Mouse (Mus musculus) telencephalon, adult 2 months (tissue): Measurements from ENCODE around the gene Gm6176.
"Not testable (repeated sequence)": the region's sequence is repeated elsewhere in the genome, so short reads cannot be mapped to it uniquely, and the experiment has no call there.

Source experiments
- DNase-seq: peaks from one replicate; pipeline ENCODE4 v3.0.0-alpha.2; 2011; ENCODE audit warnings: low read depth, low spot score

Gm6176 gene

DNA sequence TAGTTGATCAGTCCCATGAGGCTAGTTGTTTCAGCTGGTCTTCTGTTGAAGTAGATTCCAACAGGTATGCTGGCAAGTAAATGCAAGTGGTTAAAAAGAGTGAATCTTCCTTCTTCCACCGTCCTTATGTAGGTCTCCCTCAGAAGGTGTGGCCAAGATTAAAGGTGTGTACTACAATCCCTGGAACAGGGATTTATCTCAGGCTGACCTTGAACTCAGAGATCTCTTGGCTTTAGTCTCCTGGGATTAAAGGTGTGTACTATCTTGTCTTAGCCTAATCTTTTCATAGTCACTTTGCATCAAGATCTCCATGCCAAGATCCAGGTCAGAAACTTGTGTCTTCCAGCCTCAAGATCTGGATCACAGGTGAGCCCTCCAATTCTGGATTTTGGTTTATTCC lies at the start of gene Gm6176:
Gene Gm6176 (minus strand): TSS at position 101 of the 400 bp plus-strand sequence.
- DNase-seq, result not testable (repeated sequence)

DNA sequence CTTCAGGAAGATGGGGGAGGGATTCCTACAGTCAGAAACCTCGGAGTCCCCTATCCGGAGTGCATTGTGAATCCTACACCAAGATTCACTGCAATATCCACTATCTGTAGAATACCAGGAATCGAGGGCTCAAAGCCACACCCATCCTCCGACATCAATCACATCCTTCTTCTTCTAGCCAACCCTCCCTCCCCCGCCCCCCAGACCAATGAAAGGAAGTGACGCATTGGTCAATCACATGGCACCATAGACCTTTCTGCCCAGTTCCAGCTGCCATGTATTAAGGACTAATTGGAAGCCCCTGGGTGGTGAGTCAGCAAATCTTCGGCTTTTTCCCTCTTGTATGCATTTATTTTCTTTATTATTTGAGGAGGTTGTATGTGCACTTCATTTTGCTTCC lies 12.7 kb upstream of the Gm6176 start, which contains the start of gene Vmn1r139:
Gene Vmn1r139 (plus strand): TSS at position 301 of the 400 bp plus-strand sequence.
- DNase-seq, result not testable (repeated sequence)

DNA sequence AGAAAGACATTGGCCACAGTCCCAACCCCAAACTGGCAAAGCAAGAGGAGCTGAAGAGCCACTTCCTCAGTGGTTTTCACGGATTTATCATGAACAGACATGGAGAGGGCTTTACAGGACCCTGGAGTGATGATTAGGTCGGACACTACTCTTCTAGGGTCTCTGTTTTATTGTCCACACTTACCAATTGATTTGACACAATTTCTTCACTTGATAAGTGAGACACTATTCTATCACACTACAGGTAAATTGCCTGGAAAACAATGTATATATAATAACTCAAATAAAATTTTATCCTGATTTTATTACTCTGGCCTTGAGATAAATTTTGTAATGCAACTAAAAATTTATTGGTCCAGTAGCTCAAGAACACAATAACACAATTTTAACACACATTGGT lies 27.3 kb downstream of the Gm6176 start, which contains the start of gene Vmn1r138:
Gene Vmn1r138 (minus strand): TSS at position 101 of the 400 bp plus-strand sequence.
- DNase-seq, result not testable (repeated sequence)
